26 mouse cellular contexts compared by ENCODE assay signal in genomic region chr13:110628201-110628600, GRCm38 (mm10).
DNase-seq lines count a peak whose midpoint lies in the region; ATAC-seq lines count a peak whose summit lies in the region.
"Had no signal": no experiment of that assay in that cellular context is flagged by ENCODE, and none has a peak within 500 bp of the region (broad histone marks: within the 10 kb centered on the region; RNA-seq: fewer than 3 reads in every experiment).

No protein-coding gene starts in this region.

- no peak for DNase-seq in frontal cortex, postnatal 14 days (ENCODE audit: low spot score in 2 of 2)
- no peak for DNase-seq in midbrain, embryonic 10.5 days (ENCODE audit: low spot score)
- no peak for DNase-seq in spleen, postnatal 36 days (ENCODE audit: low spot score in 2 of 2)
- DNase-seq in lung, postnatal 10 days: no peak
- DNase-seq: adrenal gland, postnatal 10 days; cerebellum, adult 18-20 months; cerebellum, postnatal 10 days; heart, adult 2 months; heart, postnatal 4 days; kidney, adult 8-10 months; kidney, postnatal 4 days; left cerebral cortex, postnatal 4 days; liver, embryonic 13.5 days; lung, adult 18-20 months; thymus, postnatal 4 days had no signal

- no peak overlapping the region for H3K4me2 ChIP-seq in midbrain, embryonic 16.5 days (ENCODE audit: low read length)
- H3K4me2 ChIP-seq in forebrain, embryonic 15.5 days (replicated peaks): no peak overlapping the region
- H3K4me2 ChIP-seq: heart, embryonic 12.5 days; hindbrain, embryonic 13.5 days; liver, embryonic 13.5 days; midbrain, embryonic 11.5 days had no signal

- H3K27ac ChIP-seq in midbrain, embryonic 16.5 days (ENCODE audit: low read length): peak overlapping the region; percentile 42
- H3K27ac ChIP-seq in midbrain, embryonic 10.5 days (replicated peaks): no peak overlapping the region
- peak overlapping the region; percentile 44 for H3K27ac ChIP-seq in forebrain, embryonic 15.5 days (replicated peaks)
- H3K27ac ChIP-seq: heart, adult 2 months; hindbrain, embryonic 13.5 days; kidney, postnatal 0 days; liver, embryonic 13.5 days had no signal

- no peaks in the 10 kb centered on the region for H3K27me3 ChIP-seq in midbrain, embryonic 16.5 days (ENCODE audit: control insufficient read depth, insufficient read depth, low read depth, low read length)
- no peaks in the 10 kb centered on the region for H3K27me3 ChIP-seq in midbrain, embryonic 10.5 days (ENCODE audit: low read depth, poor library complexity, severe bottlenecking)
- no peaks in the 10 kb centered on the region for H3K27me3 ChIP-seq in forebrain, embryonic 15.5 days
- H3K27me3 ChIP-seq: heart, embryonic 12.5 days; hindbrain, embryonic 13.5 days; liver, embryonic 13.5 days; Patski had no signal

- H3K9ac ChIP-seq in midbrain, embryonic 16.5 days (ENCODE audit: low read depth, low read length): no peak overlapping the region
- no peak overlapping the region for H3K9ac ChIP-seq in forebrain, embryonic 15.5 days (replicated peaks)
- H3K9ac ChIP-seq: heart, embryonic 12.5 days; hindbrain, embryonic 13.5 days; liver, embryonic 13.5 days had no signal

- peak; percentile 41 for ATAC-seq in frontal cortex, adult (ENCODE audit: low TSS enrichment)
- ATAC-seq in midbrain, embryonic 16.5 days: 0 out of 2 replicates have a peak, but pooled peaks have one; percentile 25
- peak; percentile 55 for ATAC-seq in forebrain, embryonic 15.5 days (replicated peaks)
- ATAC-seq: intestine, embryonic 16.5 days; lung, postnatal 0 days; Patski had no signal

- H3K36me3 ChIP-seq in midbrain, embryonic 16.5 days (ENCODE audit: control insufficient read depth, insufficient read depth, low read length): no peaks in the 10 kb centered on the region
- H3K36me3 ChIP-seq in midbrain, embryonic 10.5 days: no peaks in the 10 kb centered on the region
- H3K36me3 ChIP-seq in forebrain, embryonic 15.5 days: no peaks in the 10 kb centered on the region
- H3K36me3 ChIP-seq: heart, embryonic 12.5 days; hindbrain, embryonic 13.5 days; liver, embryonic 13.5 days had no signal

- no peak overlapping the region for H3K4me3 ChIP-seq in midbrain, embryonic 16.5 days (ENCODE audit: low read depth, low read length)
- H3K4me3 ChIP-seq in midbrain, embryonic 10.5 days: no peak overlapping the region
- no peak overlapping the region for H3K4me3 ChIP-seq in forebrain, embryonic 15.5 days
- H3K4me3 ChIP-seq: erythroblast, embryonic 14.5 days; heart, adult 2 months; heart, embryonic 12.5 days; hindbrain, embryonic 13.5 days; liver, embryonic 13.5 days had no signal

- WGBS in midbrain, embryonic 16.5 days: 42% methylated on average over 1 of the region's 1 CpGs
- 93% methylated on average over 1 of the region's 1 CpGs for WGBS in midbrain, embryonic 10.5 days
- WGBS in forebrain, embryonic 15.5 days: 18% methylated on average over 1 of the region's 1 CpGs

- H3K9me3 ChIP-seq in midbrain, embryonic 16.5 days (replicated peaks; ENCODE audit: control insufficient read depth, low read length, poor library complexity, severe bottlenecking): no peaks in the 10 kb centered on the region
- no peaks in the 10 kb centered on the region for H3K9me3 ChIP-seq in midbrain, embryonic 10.5 days (replicated peaks)
- H3K9me3 ChIP-seq in forebrain, embryonic 15.5 days: no peaks in the 10 kb centered on the region
- H3K9me3 ChIP-seq: heart, embryonic 12.5 days; hindbrain, embryonic 13.5 days; liver, embryonic 13.5 days had no signal

- H3K4me1 ChIP-seq in midbrain, embryonic 16.5 days (ENCODE audit: control insufficient read depth, insufficient read depth, low read length): peaks cover 8% of the 10 kb centered on the region
- H3K4me1 ChIP-seq in midbrain, embryonic 10.5 days: peaks cover 5% of the 10 kb centered on the region; the same call in 1 of the 2 replicates
- peaks cover 16% of the 10 kb centered on the region for H3K4me1 ChIP-seq in forebrain, embryonic 15.5 days
- H3K4me1 ChIP-seq: liver, embryonic 13.5 days had no signal
